Mouse (Mus musculus) neutrophil, adult 5-6 weeks (primary cell): ENCODE data around the gene Rslcan18. TPM values are rescaled to one million over a fixed set of nuclear protein-coding genes. Genes with fewer than 3 reads are reported as not detected.

Experiments used
- ATAC-seq: fragments of 151-379, 151-347 bp; 2 replicates; pipeline ENCODE4 v1.8.0; 2017; ENCODE audit warnings: mild to moderate bottlenecking, moderate TSS enrichment; ENCODE audit not compliant: insufficient number of reproducible peaks, poor library complexity, low FRiP score, severe bottlenecking; ENCODE audit errors: extremely low read depth
- total RNA-seq: library from RNA; stranded (forward); fragments of 200-1000 nt; gene quantifications from 2 replicates; pipeline ENCODE4 v1.2.3, GENCODE M21; 2017

The Rslcan18 gene
- total RNA-seq, 1 experiment from 2014 or later, result 1.3 TPM

- no peak for ATAC-seq
Measured at GRCm38 (mm10) chr13:67060161-67060785, 55.8 kb downstream of the Rslcan18 start.

Other genes starting within 250 kb of the Rslcan18 start
- 0.98 and 4.5 TPM in 2 replicates for gene Gm10767, start 211.3 kb downstream of the Rslcan18 start, total RNA-seq
- 8.8 and 11.2 TPM in 2 replicates for gene Zfp712, start 55.1 kb downstream of the Rslcan18 start, total RNA-seq
- 4.1 and 4.2 TPM in 2 replicates for gene Zfp708, start 18.3 kb downstream of the Rslcan18 start, total RNA-seq
- 0.98 and 5.4 TPM in 2 replicates for gene Gm28557, start 7.7 kb downstream of the Rslcan18 start, total RNA-seq
- gene Zfp759, start 5.4 kb upstream of the Rslcan18 start, total RNA-seq, result 4.2 and 4.3 TPM in 2 replicates
- gene Rsl1, start 56.9 kb upstream of the Rslcan18 start, total RNA-seq, result 13.0 and 14.3 TPM in 2 replicates
- gene Zfp455, start 78.2 kb upstream of the Rslcan18 start, total RNA-seq, result 2.4 and 2.8 TPM in 2 replicates
- 4.8 and 7.2 TPM in 2 replicates for gene Zfp458, start 162.2 kb upstream of the Rslcan18 start, total RNA-seq
- 3.8 and 4.4 TPM in 2 replicates for gene Zfp457, start 190.2 kb upstream of the Rslcan18 start, total RNA-seq
- gene Zfp595, start 216.3 kb upstream of the Rslcan18 start, total RNA-seq, result 18.8 and 22.3 TPM in 2 replicates
- 2.6 and 10.2 TPM in 2 replicates for gene Gm28044, start 244.3 kb upstream of the Rslcan18 start, total RNA-seq
- 16.6 and 19.0 TPM in 2 replicates for gene Zfp953, start 244.3 kb upstream of the Rslcan18 start, total RNA-seq